Mouse (Mus musculus) kidney, embryonic 14.5 days (tissue): ENCODE measurements around the gene Prkcb. TPM values are rescaled to one million over a fixed set of nuclear protein-coding genes. Genes with fewer than 3 reads are reported as not detected.

Experiments
- ATAC-seq: fragments of 200-750 bp; cut with Nextera tagmentation; 2 replicates; pipeline ENCODE4 v1.8.0; 2017; ENCODE audit warnings: moderate number of reproducible peaks, mild to moderate bottlenecking, moderate TSS enrichment, moderate library complexity; ENCODE audit not compliant: low FRiP score, low TSS enrichment
- H3K27ac ChIP-seq: fragments of 300-500 bp; sonication (generic); 2 replicates; pipeline ENCODE4 v1.5.1; 2014; ENCODE audit warnings: low read depth, mild to moderate bottlenecking, low read length, moderate library complexity, mixed read lengths
- H3K27me3 ChIP-seq: fragments of 300-500 bp; sonication (generic); 2 replicates; pipeline ENCODE4 v1.6.1; 2014; ENCODE audit warnings: mild to moderate bottlenecking, low read length; ENCODE audit not compliant: control insufficient read depth, insufficient read depth
- H3K36me3 ChIP-seq: fragments of 300-500 bp; sonication (generic); 2 replicates; pipeline ENCODE4 v1.6.1; 2014; ENCODE audit warnings: low read length, mixed read lengths; ENCODE audit not compliant: control insufficient read depth, insufficient read depth
- H3K4me1 ChIP-seq: fragments of 300-500 bp; sonication (generic); 2 replicates; pipeline ENCODE4 v1.6.1; 2014; ENCODE audit warnings: low read length, mixed read lengths; ENCODE audit not compliant: control insufficient read depth, insufficient read depth
- H3K4me2 ChIP-seq: fragments of 300-500 bp; sonication (generic); replicated peaks from 2 replicates; pipeline ENCODE4 v1.6.1; 2014; ENCODE audit warnings: low read depth, mild to moderate bottlenecking, low read length
- H3K4me3 ChIP-seq: fragments of 300-500 bp; sonication (generic); 2 replicates; pipeline ENCODE4 v1.5.1; 2014; ENCODE audit warnings: mild to moderate bottlenecking, low read length
- H3K9ac ChIP-seq: fragments of 300-500 bp; sonication (generic); 2 replicates; pipeline ENCODE4 v1.6.1; 2014; ENCODE audit warnings: low read depth, mild to moderate bottlenecking, low read length, moderate library complexity
- H3K9me3 ChIP-seq: fragments of 300-500 bp; sonication (generic); 2 replicates; pipeline ENCODE4 v1.6.1; 2016; ENCODE audit warnings: low read length; ENCODE audit not compliant: control insufficient read depth
- WGBS: fragments of 180-500 bp; shearing (Covaris S2); extraction: QIAGEN DNeasy Blood & Tissue Kit; methylation state at CpG from one replicate; pipeline ENCODE4 v1.1.7; 2014; 5-methylcytosine and 5-hydroxymethylcytosine counted together
- polyA plus RNA-seq: library from polyadenylated mRNA; unstranded; fragments of >200 nt; fragmentation: Nextera tagmentation; extraction: Ambion mirVana; gene quantifications from 2 replicates; pipeline ENCODE4 v1.2.1, GENCODE M21; 2014

Prkcb gene
- polyA plus RNA-seq, 1 experiment from 2014 or later: 4.1 TPM

GRCm38 (mm10) chr7:122322038-122322690 lies 33.6 kb downstream of the Prkcb start:
- H3K9me3 ChIP-seq: no peaks in the 10 kb centered on the region
- no peak for ATAC-seq

GRCm38 (mm10) chr7:122327942-122328341 lies 39.4 kb downstream of the Prkcb start:
- Histone ChIP-seq H3K9ac (no peak overlapping the region), H3K36me3 (no peaks in the 10 kb centered on the region), H3K4me2 (no peak overlapping the region), H3K27me3 (no peaks in the 10 kb centered on the region), H3K27ac (no peak overlapping the region), H3K4me1 (no peaks in the 10 kb centered on the region), H3K9me3 (no peaks in the 10 kb centered on the region), H3K4me3 (no peak overlapping the region)
- WGBS: 91% methylated on average over 3 of the region's 3 CpGs
- ATAC-seq: no peak

More at GRCm38 (mm10) chr7:122322038-122322690, 33.6 kb downstream of the Prkcb start:
- H3K27ac ChIP-seq: no peak overlapping the region
- no peaks in the 10 kb centered on the region for H3K4me1 ChIP-seq
- no peaks in the 10 kb centered on the region for H3K27me3 ChIP-seq
- no peaks in the 10 kb centered on the region for H3K36me3 ChIP-seq
- 59% methylated on average over 8 of the region's 8 CpGs for WGBS
- no peak overlapping the region for H3K4me2 ChIP-seq
- H3K9ac ChIP-seq: no peak overlapping the region
- no peak overlapping the region for H3K4me3 ChIP-seq

DNA sequence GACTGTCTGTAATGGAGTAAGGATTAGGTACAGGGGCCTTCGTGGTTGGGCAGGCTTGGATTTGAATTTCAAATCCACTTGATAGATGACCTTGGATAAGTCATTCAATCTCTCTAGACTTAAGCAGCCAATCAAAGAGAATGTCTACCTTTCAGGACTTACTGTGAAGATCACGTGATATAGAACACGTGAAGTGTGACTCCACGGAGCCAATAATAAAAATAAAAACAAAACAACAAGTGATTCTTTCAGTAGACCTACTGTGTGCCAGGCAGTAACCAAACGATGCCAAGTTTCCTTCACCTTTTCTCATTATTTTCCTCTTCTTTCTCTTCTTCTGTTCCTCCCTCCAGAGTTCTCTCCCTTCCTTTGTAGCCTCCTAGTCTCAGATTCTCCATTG lies 39.9 kb downstream of the Prkcb start:
- 83% methylated on average over 5 of the region's 5 CpGs for WGBS
- Histone ChIP-seq H3K4me2 (no peak overlapping the region), H3K27ac (no peak overlapping the region), H3K9me3 (no peaks in the 10 kb centered on the region), H3K9ac (no peak overlapping the region), H3K27me3 (no peaks in the 10 kb centered on the region), H3K36me3 (no peaks in the 10 kb centered on the region), H3K4me1 (no peaks in the 10 kb centered on the region), H3K4me3 (no peak overlapping the region)
- no peak for ATAC-seq

DNA sequence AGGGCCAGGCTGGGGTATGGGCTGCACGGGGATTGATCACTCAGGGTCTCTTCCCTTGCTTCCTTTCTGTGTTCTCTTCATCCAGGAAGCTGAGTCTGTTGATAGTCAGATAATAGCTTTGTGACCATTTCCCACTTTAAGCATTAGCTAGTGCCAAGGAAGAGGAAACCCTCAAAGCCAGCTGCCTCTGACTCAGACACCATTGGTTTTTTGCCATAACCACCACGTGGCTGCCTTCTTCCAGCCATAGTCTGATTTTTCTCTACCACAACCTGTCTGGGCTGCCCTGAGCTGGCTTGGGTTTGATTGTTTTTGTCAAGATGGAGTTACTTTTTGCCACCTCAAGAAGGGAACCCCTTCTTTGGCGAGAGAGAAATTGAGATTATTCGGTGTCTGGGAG lies 41.0 kb downstream of the Prkcb start:
- Histone ChIP-seq H3K4me1 (no peaks in the 10 kb centered on the region), H3K36me3 (no peaks in the 10 kb centered on the region), H3K9ac (no peak overlapping the region), H3K27ac (no peak overlapping the region), H3K9me3 (no peaks in the 10 kb centered on the region), H3K4me2 (no peak overlapping the region), H3K27me3 (no peaks in the 10 kb centered on the region), H3K4me3 (no peak overlapping the region)
- 82% methylated on average over 4 of the region's 4 CpGs for WGBS
- ATAC-seq: no peak

- Histone ChIP-seq H3K27me3 (no peaks in the 10 kb centered on the region), H3K36me3 (no peaks in the 10 kb centered on the region), H3K4me1 (no peaks in the 10 kb centered on the region), H3K27ac (no peak overlapping the region), H3K9me3 (no peaks in the 10 kb centered on the region), H3K4me3 (no peak overlapping the region), H3K9ac (no peak overlapping the region), H3K4me2 (no peak overlapping the region)
- no peak for ATAC-seq
- 92% methylated on average over 7 of the region's 7 CpGs for WGBS
These were observed 45.1 kb downstream of the Prkcb start for GRCm38 (mm10) chr7:122333686-122334085.

DNA sequence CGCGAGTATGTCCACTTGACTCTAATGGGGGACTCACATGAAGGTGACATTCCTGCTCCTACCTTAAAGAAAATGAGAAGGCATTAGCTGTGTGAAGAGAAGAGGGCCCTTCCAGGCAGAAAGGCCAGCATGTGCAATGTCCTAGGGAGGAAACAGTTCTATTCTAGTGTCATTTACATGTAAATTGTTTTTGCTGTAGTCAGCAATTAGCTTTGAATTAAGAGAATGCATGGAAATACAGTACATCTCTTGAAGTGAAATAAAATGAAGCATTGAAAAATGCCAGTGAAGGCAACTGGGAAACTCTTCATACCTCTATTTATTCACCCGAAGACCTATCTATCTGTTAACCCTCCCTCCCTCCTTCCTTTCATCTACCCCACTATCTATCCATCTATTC lies 48.8 kb downstream of the Prkcb start:
- Histone ChIP-seq H3K4me3 (no peak overlapping the region), H3K9me3 (no peaks in the 10 kb centered on the region), H3K27ac (no peak overlapping the region), H3K4me2 (no peak overlapping the region), H3K36me3 (no peaks in the 10 kb centered on the region), H3K4me1 (no peaks in the 10 kb centered on the region), H3K27me3 (no peaks in the 10 kb centered on the region), H3K9ac (no peak overlapping the region)
- ATAC-seq: no peak
- 96% methylated on average over 3 of the region's 3 CpGs for WGBS

DNA sequence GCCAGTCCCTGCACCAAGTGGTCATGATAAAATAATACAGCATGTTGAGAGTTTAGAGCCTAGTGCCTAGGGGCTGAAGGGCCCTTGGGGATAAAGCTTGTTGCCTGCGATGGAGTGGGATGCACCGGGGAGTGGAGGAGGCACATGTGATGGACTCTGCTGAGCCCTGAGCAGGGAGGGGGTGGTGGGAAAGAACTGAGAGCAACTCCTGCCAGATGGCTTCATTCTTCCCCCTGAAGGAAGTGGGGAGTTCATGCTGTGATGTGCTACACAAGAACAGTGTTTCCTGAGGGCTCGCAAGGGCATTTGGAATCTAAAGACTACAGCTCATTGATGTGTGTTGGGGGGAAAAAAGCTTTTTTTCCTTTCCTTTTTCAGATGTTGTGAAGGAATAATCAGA lies 49.5 kb downstream of the Prkcb start:
- Histone ChIP-seq H3K4me3 (no peak overlapping the region), H3K27ac (no peak overlapping the region), H3K4me2 (no peak overlapping the region), H3K4me1 (no peaks in the 10 kb centered on the region), H3K36me3 (no peaks in the 10 kb centered on the region), H3K9me3 (no peaks in the 10 kb centered on the region), H3K27me3 (no peaks in the 10 kb centered on the region), H3K9ac (no peak overlapping the region)
- ATAC-seq: no peak
- 65% methylated on average over 3 of the region's 3 CpGs for WGBS

DNA sequence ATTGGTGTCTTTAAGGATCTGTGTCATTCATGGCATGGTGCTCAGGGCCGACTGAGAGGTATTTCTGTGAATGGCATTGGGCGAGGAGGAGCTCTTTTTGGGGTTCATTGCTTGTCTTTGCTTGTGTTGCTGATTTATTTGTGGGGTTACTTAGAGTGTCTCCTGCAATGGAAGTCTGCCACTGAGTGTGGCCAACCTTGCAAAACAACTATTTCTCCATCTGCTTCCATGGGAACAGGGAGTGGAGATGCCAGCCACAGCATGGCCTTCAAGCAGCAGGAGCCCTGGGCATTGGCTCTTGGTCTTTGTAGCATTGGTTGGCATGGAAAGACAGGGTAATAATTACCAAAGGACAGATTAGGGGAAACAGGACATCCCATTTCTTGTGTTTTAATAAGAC lies 50.9 kb downstream of the Prkcb start:
- WGBS: 84% methylated on average over 2 of the region's 2 CpGs

GRCm38 (mm10) chr7:122341813-122342212 lies 53.3 kb downstream of the Prkcb start:
- ATAC-seq: no peak
- H3K27me3 ChIP-seq: no peaks in the 10 kb centered on the region
- no peak overlapping the region for H3K4me3 ChIP-seq
- H3K27ac ChIP-seq: no peak overlapping the region
- no peaks in the 10 kb centered on the region for H3K4me1 ChIP-seq
- no peak overlapping the region for H3K9ac ChIP-seq
- H3K4me2 ChIP-seq: no peak overlapping the region
- 77% methylated on average over 3 of the region's 3 CpGs for WGBS
- no peaks in the 10 kb centered on the region for H3K9me3 ChIP-seq
- no peaks in the 10 kb centered on the region for H3K36me3 ChIP-seq

More for the DNA sequence above, 50.9 kb downstream of the Prkcb start:
- Histone ChIP-seq H3K4me2 (no peak overlapping the region), H3K27me3 (no peaks in the 10 kb centered on the region), H3K9ac (no peak overlapping the region), H3K9me3 (no peaks in the 10 kb centered on the region), H3K27ac (no peak overlapping the region), H3K36me3 (no peaks in the 10 kb centered on the region), H3K4me3 (no peak overlapping the region), H3K4me1 (no peaks in the 10 kb centered on the region)
- ATAC-seq: no peak
